Mouse (Mus musculus): ENCODE results near the gene Hepacam. TPM values are rescaled to one million over a fixed set of nuclear protein-coding genes. Genes with fewer than 3 reads are reported as not detected.

The Hepacam gene
- total RNA-seq, 1 experiment, result 0.36 TPM

- no peak for TF ChIP-seq ZNF384 (IDR thresholded peaks at IDR 0.05; ENCODE audit: low read depth, low read length)
- TF ChIP-seq ZC3H11A (IDR thresholded peaks at IDR 0.05; ENCODE audit: borderline replicate concordance, low read depth, low read length), result no peak
- no peak for TF ChIP-seq MAFK (IDR thresholded peaks at IDR 0.05; ENCODE audit: insufficient read depth, low read depth, low read length)
- TF ChIP-seq HCFC1 (IDR thresholded peaks at IDR 0.05; ENCODE audit: borderline replicate concordance, insufficient read depth, low read length), result no peak
- TF ChIP-seq CHD2 (IDR thresholded peaks at IDR 0.05; ENCODE audit: low read depth, low read length), result no peak
- Histone ChIP-seq H3K36me3 (ENCODE audit: control insufficient read depth, insufficient read depth, low read length, poor library complexity, severe bottlenecking) (no peaks in the 10 kb centered on the region), H3K4me3 (ENCODE audit: insufficient read depth in 1 of 2, low read depth in 1 of 2, low read length in 2 of 2, poor library complexity in 1 of 2, severe bottlenecking in 1 of 2) (no peak overlapping the region), H3K9me3 (ENCODE audit: control insufficient read depth, insufficient read depth, low read depth, low read length) (no peaks in the 10 kb centered on the region), H3K9ac (ENCODE audit: insufficient read depth, low read depth, low read length, poor library complexity, severe bottlenecking) (no peak overlapping the region), H3K4me1 (ENCODE audit: control insufficient read depth in 2 of 2, insufficient read depth in 2 of 2, low read length in 2 of 2, poor library complexity in 1 of 2) (0 out of 4 replicates have a peak, but pooled peaks cover 0 to 3% of the 10 kb centered on the region in 2 experiments), H3K27ac (ENCODE audit: insufficient read depth, low read depth, low read length, poor library complexity, severe bottlenecking) (no peak overlapping the region)
- DNase-seq (ENCODE audit: low read depth, low spot score), result no peak
- in situ Hi-C loops (cut with MboI; ENCODE audit: low sequenced_read_pairs in 2 of 2, unreplicated experiment in 2 of 2), result loop anchor here (25.0 kb wide), 3 partner anchors 198 to 523 kb away; partner anchors contain the start of genes Olfr878 (in 1 of the 2) and Spa17 (in 1 of the 2)
Observed at GRCm38 (mm10) chr9:37414666-37415065, 47.5 kb downstream of the Hepacam start.

GRCm38 (mm10) chr9:37418791-37419190, 51.6 kb downstream of the Hepacam start:
- Histone ChIP-seq H3K4me1 (ENCODE audit: control insufficient read depth in 2 of 2, insufficient read depth in 2 of 2, low read length in 2 of 2, poor library complexity in 1 of 2) (peaks cover 0 to 3% of the 10 kb centered on the region in 2 experiments; a peak in 1 of 4 replicates), H3K27ac (ENCODE audit: insufficient read depth, low read depth, low read length, poor library complexity, severe bottlenecking) (no peak overlapping the region)
- TF ChIP-seq CHD2 (IDR thresholded peaks at IDR 0.05; ENCODE audit: low read depth, low read length) (no peak), MAFK (IDR thresholded peaks at IDR 0.05; ENCODE audit: insufficient read depth, low read depth, low read length) (no peak), HCFC1 (IDR thresholded peaks at IDR 0.05; ENCODE audit: borderline replicate concordance, insufficient read depth, low read length) (no peak)

GRCm38 (mm10) chr9:37420676-37421075, 53.5 kb downstream of the Hepacam start:
- no peak for TF ChIP-seq ZNF384 (IDR thresholded peaks at IDR 0.05; ENCODE audit: low read depth, low read length)
- no peak for TF ChIP-seq CHD2 (IDR thresholded peaks at IDR 0.05; ENCODE audit: low read depth, low read length)
- no peak for TF ChIP-seq ZC3H11A (IDR thresholded peaks at IDR 0.05; ENCODE audit: borderline replicate concordance, low read depth, low read length)
- TF ChIP-seq HCFC1 (IDR thresholded peaks at IDR 0.05; ENCODE audit: borderline replicate concordance, insufficient read depth, low read length), result no peak
- TF ChIP-seq MAFK (IDR thresholded peaks at IDR 0.05; ENCODE audit: insufficient read depth, low read depth, low read length), result no peak
- H3K9me3 ChIP-seq (ENCODE audit: control insufficient read depth, insufficient read depth, low read depth, low read length), result no peaks in the 10 kb centered on the region
- in situ Hi-C loops (cut with MboI; ENCODE audit: low sequenced_read_pairs in 2 of 2, unreplicated experiment in 2 of 2), result loop anchor here (10.0 to 25.0 kb wide), 4 partner anchors 192 to 517 kb away; partner anchors contain the start of genes Spa17 (in 2 of the 2) and Olfr878 (in 1 of the 2)
- H3K4me3 ChIP-seq (ENCODE audit: insufficient read depth in 1 of 2, low read depth in 1 of 2, low read length in 2 of 2, poor library complexity in 1 of 2, severe bottlenecking in 1 of 2), result peak overlapping the region in 1 of 2 experiments; percentile 55; a peak in 2 of 4 replicates
- no peak overlapping the region for H3K9ac ChIP-seq (ENCODE audit: insufficient read depth, low read depth, low read length, poor library complexity, severe bottlenecking)
- peak; percentile 97 for DNase-seq (ENCODE audit: low read depth, low spot score)
- H3K27ac ChIP-seq (ENCODE audit: insufficient read depth, low read depth, low read length, poor library complexity, severe bottlenecking), result no peak overlapping the region
- no peaks in the 10 kb centered on the region for H3K36me3 ChIP-seq (ENCODE audit: control insufficient read depth, insufficient read depth, low read length, poor library complexity, severe bottlenecking)
- H3K4me1 ChIP-seq (ENCODE audit: control insufficient read depth in 2 of 2, insufficient read depth in 2 of 2, low read length in 2 of 2, poor library complexity in 1 of 2), result peaks cover 0 to 3% of the 10 kb centered on the region in 2 experiments; a peak in 1 of 4 replicates

More at GRCm38 (mm10) chr9:37418791-37419190, 51.6 kb downstream of the Hepacam start:
- no peak for DNase-seq (ENCODE audit: low read depth, low spot score)
- Histone ChIP-seq H3K4me3 (ENCODE audit: insufficient read depth in 1 of 2, low read depth in 1 of 2, low read length in 2 of 2, poor library complexity in 1 of 2, severe bottlenecking in 1 of 2) (no peak overlapping the region), H3K36me3 (ENCODE audit: control insufficient read depth, insufficient read depth, low read length, poor library complexity, severe bottlenecking) (no peaks in the 10 kb centered on the region), H3K9ac (ENCODE audit: insufficient read depth, low read depth, low read length, poor library complexity, severe bottlenecking) (no peak overlapping the region), H3K9me3 (ENCODE audit: control insufficient read depth, insufficient read depth, low read depth, low read length) (no peaks in the 10 kb centered on the region)
- in situ Hi-C loops (cut with MboI; ENCODE audit: low sequenced_read_pairs in 2 of 2, unreplicated experiment in 2 of 2), result loop anchor here (25.0 kb wide), 3 partner anchors 194 to 519 kb away; partner anchors contain the start of genes Olfr878 (in 1 of the 2) and Spa17 (in 1 of the 2)

- H3K27ac ChIP-seq (ENCODE audit: insufficient read depth, low read depth, low read length, poor library complexity, severe bottlenecking), result no peak overlapping the region
- DNase-seq (ENCODE audit: low read depth, low spot score), result no peak
- in situ Hi-C loops (cut with MboI; ENCODE audit: low sequenced_read_pairs in 2 of 2, unreplicated experiment in 2 of 2), result loop anchor here (10.0 to 25.0 kb wide), 4 partner anchors 191 to 516 kb away; partner anchors contain the start of genes Spa17 (in 2 of the 2) and Olfr878 (in 1 of the 2)
- peak overlapping the region; percentile 20; the same call in 1 of the 2 replicates for H3K9ac ChIP-seq (ENCODE audit: insufficient read depth, low read depth, low read length, poor library complexity, severe bottlenecking)
- H3K9me3 ChIP-seq (ENCODE audit: control insufficient read depth, insufficient read depth, low read depth, low read length), result no peaks in the 10 kb centered on the region
- H3K4me1 ChIP-seq (ENCODE audit: control insufficient read depth in 2 of 2, insufficient read depth in 2 of 2, low read length in 2 of 2, poor library complexity in 1 of 2), result peaks cover 0 to 3% of the 10 kb centered on the region in 2 experiments; a peak in 1 of 4 replicates
- H3K4me3 ChIP-seq (ENCODE audit: insufficient read depth in 1 of 2, low read depth in 1 of 2, low read length in 2 of 2, poor library complexity in 1 of 2, severe bottlenecking in 1 of 2), result peak overlapping the region in 1 of 2 experiments; percentile 55; a peak in 2 of 4 replicates
- TF ChIP-seq MAFK (IDR thresholded peaks at IDR 0.05; ENCODE audit: insufficient read depth, low read depth, low read length) (no peak), HCFC1 (IDR thresholded peaks at IDR 0.05; ENCODE audit: borderline replicate concordance, insufficient read depth, low read length) (no peak), ZC3H11A (IDR thresholded peaks at IDR 0.05; ENCODE audit: borderline replicate concordance, low read depth, low read length) (no peak), CHD2 (IDR thresholded peaks at IDR 0.05; ENCODE audit: low read depth, low read length) (no peak), ZNF384 (IDR thresholded peaks at IDR 0.05; ENCODE audit: low read depth, low read length) (no peak)
- no peaks in the 10 kb centered on the region for H3K36me3 ChIP-seq (ENCODE audit: control insufficient read depth, insufficient read depth, low read length, poor library complexity, severe bottlenecking)
Observed at GRCm38 (mm10) chr9:37421239-37421638, 54.1 kb downstream of the Hepacam start.
